Mouse (Mus musculus) ES-E14 (cell line): Measurements from ENCODE around the gene Paqr4. TPM values are rescaled to one million over a fixed set of nuclear protein-coding genes. Genes with fewer than 3 reads are reported as not detected.

Source experiments
- DNase-seq: peaks from one replicate; pipeline ENCODE4 v3.0.0-alpha.2; 2013; ENCODE audit warnings: low read depth, low spot score
- H3K27ac ChIP-seq: 2 replicates; pipeline ENCODE4 v1.5.1; 2012; ENCODE audit warnings: low read depth, mild to moderate bottlenecking, low read length, moderate library complexity, mixed read lengths; ENCODE audit not compliant: poor library complexity, insufficient read depth, severe bottlenecking
- H3K36me3 ChIP-seq: 2 replicates; pipeline ENCODE4 v1.6.1; 2012; ENCODE audit warnings: mild to moderate bottlenecking, low read length, moderate library complexity, mixed read lengths; ENCODE audit not compliant: control insufficient read depth, poor library complexity, insufficient read depth, severe bottlenecking
- H3K4me1 ChIP-seq, 2 experiments: fragments of 150-350 bp in 1 of 2; sonication (generic) in 1 of 2; 2 replicates each; pipeline ENCODE4 v1.6.1; 2012; ENCODE audit warnings: low read length in 2 of 2, mild to moderate bottlenecking in 1 of 2, mixed read lengths in 1 of 2; ENCODE audit not compliant: control insufficient read depth in 2 of 2, insufficient read depth in 2 of 2, poor library complexity in 1 of 2
- H3K4me3 ChIP-seq, 2 experiments: fragments of 150-350 bp in 1 of 2; sonication (generic) in 1 of 2; 2 replicates each; pipeline ENCODE4 v1.5.1; 2012; ENCODE audit warnings: low read length in 2 of 2, low read depth in 1 of 2, mild to moderate bottlenecking in 1 of 2, mixed read lengths in 1 of 2; ENCODE audit not compliant: insufficient read depth in 1 of 2, poor library complexity in 1 of 2, severe bottlenecking in 1 of 2
- H3K9ac ChIP-seq: 2 replicates; pipeline ENCODE4 v1.6.1; 2012; ENCODE audit warnings: low read depth, mild to moderate bottlenecking, low read length, mixed read lengths; ENCODE audit not compliant: poor library complexity, insufficient read depth, severe bottlenecking
- H3K9me3 ChIP-seq: fragments of 150-350 bp; sonication (generic); 2 replicates; pipeline ENCODE4 v1.6.1; 2012; ENCODE audit warnings: low read depth, mild to moderate bottlenecking, low read length; ENCODE audit not compliant: control insufficient read depth, insufficient read depth
- CHD2 ChIP-seq: IDR thresholded peaks from 2 replicates; pipeline ENCODE4 v1.6.1; 2014; ENCODE audit warnings: mild to moderate bottlenecking, low read depth, low read length, inconsistent platforms
- HCFC1 ChIP-seq: IDR thresholded peaks from 2 replicates; pipeline ENCODE4 v1.6.1; 2012; ENCODE audit warnings: low read length, inconsistent platforms, borderline replicate concordance; ENCODE audit not compliant: insufficient read depth
- MAFK ChIP-seq: IDR thresholded peaks from 2 replicates; pipeline ENCODE4 v1.6.1; 2014; ENCODE audit warnings: mild to moderate bottlenecking, low read depth, low read length, inconsistent platforms; ENCODE audit not compliant: insufficient read depth
- ZC3H11A ChIP-seq: IDR thresholded peaks from 2 replicates; pipeline ENCODE4 v1.6.1; 2012; ENCODE audit warnings: low read depth, mild to moderate bottlenecking, inconsistent platforms, low read length, borderline replicate concordance
- ZNF384 ChIP-seq: IDR thresholded peaks from 2 replicates; pipeline ENCODE4 v1.6.1; 2012; ENCODE audit warnings: low read depth, low read length, inconsistent platforms
- in situ Hi-C, 2 experiments: fragments of 600-800 bp; cut with MboI; formaldehyde crosslinking; loops; one replicate each; pipeline ENCODE4 v1.15.1; 2025; ENCODE audit warnings: low sequenced_read_pairs in 2 of 2, inconsistent platforms in 1 of 2; ENCODE audit not compliant: unreplicated experiment in 2 of 2
- total RNA-seq: library from RNA; depleted of rRNA; stranded (reverse); fragments of 300-350 nt; gene quantifications from 2 replicates; pipeline ENCODE4 v1.2.3, GENCODE M21; 2012

Paqr4 gene
- total RNA-seq, 1 experiment, result 2.8 TPM

DNA sequence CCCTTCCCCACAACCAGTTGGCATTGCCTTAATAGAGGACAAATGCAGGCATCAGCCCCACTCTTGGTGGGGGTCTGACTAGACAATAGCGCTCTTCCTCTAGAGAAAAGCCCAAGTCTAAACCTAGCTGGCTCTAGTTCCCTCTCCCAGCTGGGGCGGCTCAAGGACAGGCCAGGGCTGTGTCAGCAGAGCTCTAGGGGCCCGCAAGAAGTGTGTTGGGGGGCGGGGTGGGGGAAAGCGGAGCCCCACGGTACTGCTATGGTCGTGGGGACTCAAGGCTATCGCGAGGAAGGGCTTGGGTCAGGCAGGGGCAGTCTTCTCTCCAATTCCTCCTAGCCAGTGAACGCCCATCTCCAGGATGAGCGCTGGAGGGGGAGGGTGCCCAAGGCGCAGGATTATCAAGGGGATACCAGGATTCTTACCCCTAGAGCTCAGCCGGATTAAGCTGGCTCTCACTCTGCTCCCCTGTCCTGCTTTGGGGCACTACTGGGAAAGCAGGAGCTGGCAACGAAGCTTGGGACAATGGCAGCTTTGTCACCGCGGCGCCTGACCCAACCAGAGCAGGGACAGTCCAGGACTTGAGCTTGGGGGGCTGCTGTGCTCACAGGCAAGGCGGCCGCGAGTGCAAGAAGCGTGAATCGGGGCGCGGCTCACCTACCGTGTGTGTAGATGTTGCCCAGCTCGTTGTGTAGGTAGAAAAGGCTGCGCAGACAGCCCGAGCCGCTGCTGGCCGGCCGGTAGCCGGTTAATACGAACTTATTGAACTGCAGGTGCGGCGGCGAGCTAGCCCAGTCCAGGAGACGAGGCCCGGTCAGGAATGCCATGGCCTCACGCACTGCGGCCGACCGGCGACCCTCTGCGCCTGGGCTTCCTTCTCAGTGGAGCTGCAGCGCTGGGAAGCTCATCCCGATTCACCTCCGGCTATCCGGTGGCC, 1.2 kb downstream of the Paqr4 start:
- in situ Hi-C loops, result no loop called here
- Histone ChIP-seq H3K9ac (peak overlapping the region; percentile 45), H3K4me1 (peaks cover 0 to 12% of the 10 kb centered on the region in 2 experiments; a peak in 1 of 4 replicates), H3K9me3 (no peaks in the 10 kb centered on the region), H3K4me3 (peak overlapping the region; percentile 66 to 80), H3K27ac (no peak overlapping the region), H3K36me3 (peaks cover 4% of the 10 kb centered on the region; the same call in 1 of the 2 replicates)
- no peak for DNase-seq
- peak; percentile 19; the same call in 1 of the 2 replicates for TF ChIP-seq CHD2
- TF ChIP-seq MAFK, result no peak
- no peak for TF ChIP-seq ZC3H11A
- no peak for TF ChIP-seq HCFC1

DNA sequence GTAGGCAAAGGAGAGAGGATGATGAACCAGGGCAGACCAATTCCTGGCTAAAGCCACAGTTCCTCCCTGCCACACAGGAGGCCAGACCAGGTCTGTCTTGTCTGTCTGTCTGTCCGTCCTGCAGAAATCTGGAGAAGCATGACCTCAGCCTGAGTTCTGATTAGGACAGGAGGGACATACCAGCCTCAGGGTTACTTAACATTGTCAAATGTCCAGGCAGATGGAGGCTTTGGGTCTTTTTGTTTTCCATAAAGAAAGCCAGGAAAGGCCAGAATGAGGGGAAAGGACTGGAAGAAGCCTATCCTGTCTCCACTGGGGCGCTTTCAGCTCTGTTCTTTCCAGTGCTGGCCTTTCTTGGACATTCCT, 1.8 kb downstream of the Paqr4 start:
- no peak for TF ChIP-seq ZNF384
- no peak for TF ChIP-seq ZC3H11A
- no peak for TF ChIP-seq HCFC1
- no peak for TF ChIP-seq CHD2
- no peak for TF ChIP-seq MAFK
- no peak for DNase-seq
- Histone ChIP-seq H3K27ac (no peak overlapping the region), H3K4me3 (peak overlapping the region in 1 of 2 experiments; percentile 80; a peak in 2 of 4 replicates), H3K36me3 (peaks cover 6% of the 10 kb centered on the region; the same call in 1 of the 2 replicates), H3K9ac (no peak overlapping the region), H3K9me3 (no peaks in the 10 kb centered on the region), H3K4me1 (peaks cover 0 to 12% of the 10 kb centered on the region in 2 experiments; a peak in 1 of 4 replicates)
- in situ Hi-C loops, result no loop called here

DNA sequence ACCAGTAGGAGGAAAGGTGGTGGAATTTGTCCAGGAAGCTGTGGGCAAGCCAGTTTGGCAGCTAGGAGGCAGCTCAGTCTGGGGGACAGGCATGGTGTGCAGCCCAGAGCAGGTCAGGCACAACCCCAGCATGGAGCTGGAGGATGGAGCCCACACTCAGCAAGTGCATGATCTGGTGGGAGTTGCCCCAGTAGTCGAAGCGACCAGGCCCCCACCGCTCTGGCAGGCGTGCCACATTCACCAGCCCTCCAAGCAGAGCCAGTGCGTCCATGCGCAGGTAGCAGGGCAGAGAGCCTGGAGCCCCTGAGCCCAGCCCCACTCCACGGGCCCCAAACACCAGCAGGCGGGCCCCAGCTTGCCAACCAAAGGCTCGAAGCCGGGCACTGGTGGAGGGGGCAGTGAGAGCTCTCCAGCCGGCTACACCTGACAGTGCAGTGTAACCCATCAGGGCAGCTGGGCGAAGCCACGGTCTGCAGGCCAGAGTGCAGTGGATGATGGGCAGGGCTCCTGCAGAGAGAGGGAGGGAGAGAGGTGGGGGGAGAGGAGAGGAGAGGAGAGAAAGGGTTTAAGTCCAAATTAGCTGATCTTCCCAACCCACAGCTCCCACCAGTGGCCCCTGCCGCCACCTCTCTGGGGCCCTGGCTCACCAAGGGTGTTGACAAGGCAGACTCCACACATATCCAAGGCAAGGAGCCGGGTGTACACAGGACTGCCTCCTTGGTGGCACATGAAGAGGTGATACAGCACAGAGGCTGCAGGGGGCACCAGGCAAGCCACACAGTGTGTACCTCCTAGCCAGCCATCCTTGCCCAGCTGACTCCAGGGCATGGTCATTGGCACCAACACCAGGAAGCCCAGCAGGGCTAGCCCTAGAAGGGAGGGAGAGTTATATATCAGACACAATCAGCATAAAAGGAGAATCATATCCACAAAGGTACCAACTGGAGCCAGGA, 2.9 kb downstream of the Paqr4 start:
- Histone ChIP-seq H3K9me3 (no peaks in the 10 kb centered on the region), H3K9ac (no peak overlapping the region), H3K4me3 (no peak overlapping the region), H3K36me3 (peaks cover 6% of the 10 kb centered on the region; the same call in 1 of the 2 replicates), H3K4me1 (peaks cover 0 to 12% of the 10 kb centered on the region in 2 experiments; a peak in 1 of 4 replicates), H3K27ac (no peak overlapping the region)
- in situ Hi-C loops, result no loop called here
- no peak for DNase-seq
- no peak for TF ChIP-seq ZNF384
- 0 out of 2 replicates have a peak, but pooled peaks have one; percentile 9 for TF ChIP-seq MAFK

- Histone ChIP-seq H3K4me3 (no peak overlapping the region), H3K36me3 (peaks cover 10% of the 10 kb centered on the region; the same call in 1 of the 2 replicates), H3K27ac (no peak overlapping the region), H3K9ac (no peak overlapping the region), H3K9me3 (no peaks in the 10 kb centered on the region), H3K4me1 (peaks cover 0 to 7% of the 10 kb centered on the region in 2 experiments; a peak in 1 of 4 replicates)
- no peak for TF ChIP-seq ZC3H11A
- TF ChIP-seq CHD2, result no peak
- no peak for TF ChIP-seq ZNF384
- TF ChIP-seq HCFC1, result no peak
- TF ChIP-seq MAFK, result no peak
- in situ Hi-C loops, result no loop called here
- no peak for DNase-seq
Observed at GRCm38 (mm10) chr17:23734341-23734740, 6.3 kb downstream of the Paqr4 start.
